Mouse (Mus musculus) layer of hippocampus, postnatal 14 days (tissue): ENCODE measurements around the gene Cabcoco1. TPM values are rescaled to one million over a fixed set of nuclear protein-coding genes. Genes with fewer than 3 reads are reported as not detected.

Experiments used
- DNase-seq, 2 experiments: peaks; one replicate each; pipeline ENCODE4 v3.0.0; 2021 to 2022; ENCODE audit warnings: low spot score in 2 of 2, mixed read lengths in 1 of 2
- total RNA-seq, 2 experiments: library from RNA; stranded (reverse); gene quantifications; 2 replicates each; pipeline ENCODE4 v1.2.3; 2021

Gene Cabcoco1
- total RNA-seq, 2 experiments from 2014 or later = 2.4 to 3.5 TPM

GRCm38 (mm10) chr10:68441931-68442662 is 99.6 kb downstream of the Cabcoco1 start:
- no peak for DNase-seq

- no peak for DNase-seq
Measured at GRCm38 (mm10) chr10:68440515-68440914, 101.2 kb downstream of the Cabcoco1 start.

- no peak for DNase-seq
Measured at GRCm38 (mm10) chr10:68435754-68436153, 105.9 kb downstream of the Cabcoco1 start.

GRCm38 (mm10) chr10:68435001-68435560 is 106.6 kb downstream of the Cabcoco1 start:
- no peak for DNase-seq

GRCm38 (mm10) chr10:68434045-68434639 is 107.6 kb downstream of the Cabcoco1 start:
- DNase-seq = no peak

- no peak for DNase-seq
Measured at GRCm38 (mm10) chr10:68431346-68431745, 110.3 kb downstream of the Cabcoco1 start.

GRCm38 (mm10) chr10:68430929-68431328 is 110.8 kb downstream of the Cabcoco1 start:
- no peak for DNase-seq

- DNase-seq = peak; percentile 12 to 52
Measured at GRCm38 (mm10) chr10:68420393-68420920, 121.2 kb downstream of the Cabcoco1 start.

- no peak for DNase-seq
Measured at GRCm38 (mm10) chr10:68419893-68420292, 121.8 kb downstream of the Cabcoco1 start.

GRCm38 (mm10) chr10:68417074-68417790 is 124.5 kb downstream of the Cabcoco1 start:
- DNase-seq = no peak

- no peak for DNase-seq
Measured at GRCm38 (mm10) chr10:68405936-68406335, 135.8 kb downstream of the Cabcoco1 start.

GRCm38 (mm10) chr10:68396786-68397185 is 144.9 kb downstream of the Cabcoco1 start:
- DNase-seq = no peak

- DNase-seq = peak in 1 of 2 experiments; percentile 34
Measured at GRCm38 (mm10) chr10:68396083-68396482, 145.6 kb downstream of the Cabcoco1 start.

- no peak for DNase-seq
Measured at GRCm38 (mm10) chr10:68391640-68392039, 150.1 kb downstream of the Cabcoco1 start.

- DNase-seq = no peak
Measured at GRCm38 (mm10) chr10:68388802-68389201, 152.9 kb downstream of the Cabcoco1 start.

- DNase-seq = no peak
Measured at GRCm38 (mm10) chr10:68388138-68388537, 153.6 kb downstream of the Cabcoco1 start.

Other genes starting within 250 kb of the Cabcoco1 start
- gene Tmem26, start 181.8 kb upstream of the Cabcoco1 start, total RNA-seq = under 1 TPM; 0.18 to 0.29 TPM